Mouse (Mus musculus) kidney, adult 8-10 months (tissue): ENCODE measurements around the gene Catsperd.
A peak's percentile ranks its signal among the peaks of the same experiment; 100 is the strongest.
"Not testable (repeated sequence)": the region's sequence is repeated elsewhere in the genome, so short reads cannot be mapped to it uniquely, and the experiment has no call there.

Experiments used
- DNase-seq, 2 experiments: peaks; one replicate each; pipeline ENCODE4 v3.0.0; 2022

Catsperd gene

GRCm38 (mm10) chr17:56613236-56613844, 14.6 kb upstream of the Catsperd start, which contains the start of gene Rpl36:
TSS of gene Rpl36 (plus strand) at chr17:56613416.
- DNase-seq = peak; percentile 94 to 98

- not testable (repeated sequence) for DNase-seq
These were observed 14.1 kb upstream of the Catsperd start for GRCm38 (mm10) chr17:56613893-56614292.

- no peak for DNase-seq
These were observed 13.4 kb upstream of the Catsperd start for GRCm38 (mm10) chr17:56614391-56615135.

- no peak for DNase-seq
These were observed 12.7 kb upstream of the Catsperd start for GRCm38 (mm10) chr17:56615136-56615784.

GRCm38 (mm10) chr17:56615792-56616191, 12.2 kb upstream of the Catsperd start:
- no peak for DNase-seq

GRCm38 (mm10) chr17:56616725-56617124, 11.2 kb upstream of the Catsperd start:
- no peak for DNase-seq

GRCm38 (mm10) chr17:56617628-56618027, 10.3 kb upstream of the Catsperd start:
- no peak for DNase-seq

GRCm38 (mm10) chr17:56625495-56625894, 2.4 kb upstream of the Catsperd start:
- no peak for DNase-seq

GRCm38 (mm10) chr17:56626260-56626659, 1.7 kb upstream of the Catsperd start:
- DNase-seq = no peak

- peak; percentile 98 for DNase-seq
These were observed 1.0 kb upstream of the Catsperd start, which contains the start of gene Lonp1 for GRCm38 (mm10) chr17:56626754-56627470. TSS of gene Lonp1 (minus strand) at chr17:56626887.

- DNase-seq = not testable (repeated sequence)
These were observed 2.1 kb downstream of the Catsperd start for GRCm38 (mm10) chr17:56629800-56630781.

- DNase-seq = no peak
These were observed 3.9 kb downstream of the Catsperd start for GRCm38 (mm10) chr17:56631807-56632206.

GRCm38 (mm10) chr17:56634023-56634422, 6.1 kb downstream of the Catsperd start:
- DNase-seq = no peak

- DNase-seq = no peak
These were observed 15.3 kb downstream of the Catsperd start for GRCm38 (mm10) chr17:56643237-56643636.

GRCm38 (mm10) chr17:56647546-56647945, 19.6 kb downstream of the Catsperd start:
- DNase-seq = no peak

- peak; percentile 21 to 64 for DNase-seq
These were observed 23.9 kb downstream of the Catsperd start for GRCm38 (mm10) chr17:56651801-56652200.

- no peak for DNase-seq
These were observed 26.8 kb downstream of the Catsperd start for GRCm38 (mm10) chr17:56654771-56655170.

GRCm38 (mm10) chr17:56655311-56655710, 27.4 kb downstream of the Catsperd start:
- no peak for DNase-seq

- no peak for DNase-seq
These were observed 28.2 kb downstream of the Catsperd start for GRCm38 (mm10) chr17:56656171-56656570.

- DNase-seq = no peak
These were observed 35.7 kb downstream of the Catsperd start for GRCm38 (mm10) chr17:56663659-56664058.

GRCm38 (mm10) chr17:56664333-56664732, 36.4 kb downstream of the Catsperd start:
- no peak for DNase-seq

GRCm38 (mm10) chr17:56666384-56666783, 38.4 kb downstream of the Catsperd start:
- DNase-seq = no peak
